Mouse (Mus musculus) heart, adult 2 months (tissue): ENCODE measurements around the gene Ctsf.

ENCODE experiments used
- CTCF ChIP-seq: fragments of 200-600 bp; IDR thresholded peaks from 2 replicates; pipeline ENCODE4 v1.8.1; 2022; ENCODE audit warnings: antibody characterized with exemption, mild to moderate bottlenecking, moderate library complexity
- EP300 ChIP-seq: fragments of 200-500 bp; IDR thresholded peaks from 2 replicates; pipeline ENCODE4 v1.6.1; 2011; ENCODE audit warnings: low read depth, low read length, control low read depth; ENCODE audit not compliant: insufficient read depth

GRCm38 (mm10) chr19:4877785-4878184 lies 22.9 kb downstream of the Ctsf start, which contains the start of gene Actn3:
- no peak for TF ChIP-seq EP300
- TF ChIP-seq CTCF: no peak
